Mouse (Mus musculus) liver, embryonic 14.5 days (tissue): ENCODE results near the gene Actr10.

Experiments
- CTCF ChIP-seq: IDR thresholded peaks from 2 replicates; pipeline ENCODE4 v1.5.1; 2016; ENCODE audit warnings: antibody characterized with exemption, low read depth, control low read depth
- EP300 ChIP-seq: IDR thresholded peaks from 2 replicates; pipeline ENCODE4 v1.6.1; 2016; ENCODE audit warnings: antibody characterized with exemption, low read depth

DNA sequence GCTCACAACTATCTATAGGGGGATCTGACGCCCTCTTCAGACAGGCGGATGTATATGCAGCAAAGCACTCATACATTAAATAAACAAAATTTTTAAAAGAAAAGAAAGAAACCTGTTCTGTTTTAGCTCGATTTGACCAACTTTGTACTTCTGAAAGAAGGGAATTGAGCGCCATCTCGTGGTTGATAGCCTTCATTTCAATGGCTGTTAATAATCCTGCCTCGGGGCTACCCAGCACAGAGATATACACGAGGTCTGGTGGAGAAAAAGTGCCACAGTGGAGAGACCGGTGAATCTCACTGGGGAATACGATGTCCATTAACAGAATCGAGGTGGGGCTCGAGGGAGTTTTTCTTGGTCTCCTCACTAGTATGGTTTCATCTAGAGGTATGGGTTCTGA lies 23.3 kb upstream of the Actr10 start:
- peak; percentile 58 for TF ChIP-seq CTCF
- no peak for TF ChIP-seq EP300
